Mouse (Mus musculus): ENCODE results near the gene Npff.

Gene Npff

DNA sequence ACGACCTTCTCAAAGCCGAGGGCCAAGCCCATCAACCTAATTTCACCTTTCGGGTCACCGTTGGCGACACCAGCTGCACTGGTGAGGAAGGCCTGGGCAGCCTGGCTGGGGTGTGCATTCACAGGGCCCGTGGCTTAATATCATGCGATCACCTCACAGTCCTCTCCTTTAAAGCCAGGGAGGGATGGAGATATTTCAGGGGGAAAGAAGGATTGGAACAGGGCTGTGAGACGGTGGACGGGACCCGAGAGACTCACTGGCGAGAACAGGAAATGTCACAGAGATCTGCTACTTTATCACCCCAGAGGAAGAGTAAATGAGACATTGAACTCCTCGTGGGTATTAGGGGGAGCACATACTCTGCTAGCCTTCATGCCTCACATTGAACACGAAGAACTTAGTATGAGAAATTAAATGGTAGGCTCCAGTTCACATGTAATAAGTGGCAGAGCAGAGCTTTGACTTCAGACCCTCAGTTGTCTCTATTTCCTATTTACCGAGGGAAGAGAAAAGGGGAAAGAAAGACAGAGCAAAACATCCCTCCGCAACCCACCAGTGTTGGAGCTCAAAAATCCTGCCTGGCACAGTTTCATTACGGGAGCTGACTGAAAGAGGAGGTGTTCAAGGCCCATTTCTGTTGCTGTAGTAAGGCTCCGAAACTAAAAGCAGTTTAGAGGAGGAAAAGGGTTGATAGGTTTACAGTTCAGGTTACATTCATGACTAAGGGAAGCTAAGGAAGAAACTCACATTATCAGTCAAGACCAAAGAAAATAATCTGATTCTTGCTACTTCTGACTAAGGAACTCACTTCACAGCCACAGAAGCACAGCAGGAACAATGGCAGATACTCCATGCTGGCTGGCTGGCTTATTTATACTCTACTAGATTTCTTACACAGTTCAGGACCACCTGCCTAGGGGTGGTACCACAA is 5.3 kb downstream of the Npff start:
- DNase-seq = peak; percentile 56

- no peak for DNase-seq
Measured at GRCm38 (mm10) chr15:102518859-102519201, 5.9 kb downstream of the Npff start.

- DNase-seq = peak; percentile 99
Measured at GRCm38 (mm10) chr15:102517976-102518858, 6.5 kb downstream of the Npff start, which contains the start of gene Tarbp2. TSS of gene Tarbp2 (plus strand) at chr15:102518192.

- DNase-seq = no peak
Measured at GRCm38 (mm10) chr15:102517631-102517975, 7.1 kb downstream of the Npff start.

DNA sequence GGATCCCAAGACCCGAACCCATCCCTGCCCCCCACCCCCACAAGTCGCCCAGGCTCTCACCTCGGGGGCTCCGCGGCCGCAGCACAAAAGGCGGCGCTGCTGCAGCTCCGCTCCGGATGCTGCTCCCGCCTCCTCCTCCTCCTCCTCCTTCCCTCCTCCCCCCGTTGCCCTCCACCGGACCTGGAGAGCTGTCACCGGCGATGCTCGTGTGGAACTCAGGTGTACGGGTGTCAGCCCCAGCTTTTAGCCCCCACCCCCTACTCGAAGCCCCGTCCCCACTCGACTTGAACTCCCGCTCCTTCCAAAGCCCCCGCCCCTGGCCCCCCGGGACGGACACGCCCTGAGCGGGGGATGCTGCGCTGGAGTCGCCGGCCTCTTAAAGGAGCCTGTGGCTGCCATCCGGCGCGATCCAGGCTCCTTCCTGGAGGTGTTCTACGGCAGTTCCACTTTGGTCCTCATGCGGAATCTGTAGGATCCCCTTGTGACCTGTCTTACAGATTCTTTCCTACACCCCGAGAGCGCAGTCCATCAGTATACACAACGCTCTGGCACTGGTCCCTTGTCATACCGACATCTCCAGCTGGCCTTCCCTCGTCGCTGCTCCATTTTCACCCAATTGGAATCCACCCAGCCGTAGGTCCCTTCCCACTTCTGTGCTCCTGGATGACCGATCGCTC is 7.9 kb downstream of the Npff start, which contains the start of gene Map3k12:
Map3k12 (minus strand) TSS at position 337 of the 677 bp plus-strand sequence.
- peak; percentile 83 for DNase-seq

GRCm38 (mm10) chr15:102516293-102516692 is 8.4 kb downstream of the Npff start:
- DNase-seq = peak; percentile 68

GRCm38 (mm10) chr15:102515791-102516190 is 9.0 kb downstream of the Npff start:
- DNase-seq = no peak

GRCm38 (mm10) chr15:102515261-102515660 is 9.5 kb downstream of the Npff start:
- no peak for DNase-seq

GRCm38 (mm10) chr15:102513004-102513403 is 11.7 kb downstream of the Npff start:
- DNase-seq = no peak

GRCm38 (mm10) chr15:102512471-102512870 is 12.3 kb downstream of the Npff start:
- DNase-seq = no peak

DNA sequence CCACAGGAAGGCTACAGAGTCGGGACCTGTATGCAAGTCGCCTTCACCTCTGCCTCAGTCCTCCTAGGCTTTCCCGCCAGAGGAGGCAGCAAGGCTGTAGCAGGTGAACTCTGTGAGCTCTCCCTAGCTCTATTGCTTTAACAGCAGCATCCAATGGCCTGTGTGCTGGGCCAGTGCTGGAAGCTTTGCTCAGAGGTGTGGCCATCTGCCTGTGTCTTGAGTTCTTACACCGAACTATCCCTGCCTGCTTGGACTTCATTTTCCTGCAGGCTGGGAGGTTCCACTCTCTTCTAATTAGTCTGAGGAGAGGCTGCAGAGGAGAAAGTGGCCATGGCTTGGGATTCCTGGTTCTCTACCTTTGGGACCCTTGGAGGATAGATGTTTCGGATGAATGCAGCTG is 12.7 kb downstream of the Npff start:
- DNase-seq = no peak

DNA sequence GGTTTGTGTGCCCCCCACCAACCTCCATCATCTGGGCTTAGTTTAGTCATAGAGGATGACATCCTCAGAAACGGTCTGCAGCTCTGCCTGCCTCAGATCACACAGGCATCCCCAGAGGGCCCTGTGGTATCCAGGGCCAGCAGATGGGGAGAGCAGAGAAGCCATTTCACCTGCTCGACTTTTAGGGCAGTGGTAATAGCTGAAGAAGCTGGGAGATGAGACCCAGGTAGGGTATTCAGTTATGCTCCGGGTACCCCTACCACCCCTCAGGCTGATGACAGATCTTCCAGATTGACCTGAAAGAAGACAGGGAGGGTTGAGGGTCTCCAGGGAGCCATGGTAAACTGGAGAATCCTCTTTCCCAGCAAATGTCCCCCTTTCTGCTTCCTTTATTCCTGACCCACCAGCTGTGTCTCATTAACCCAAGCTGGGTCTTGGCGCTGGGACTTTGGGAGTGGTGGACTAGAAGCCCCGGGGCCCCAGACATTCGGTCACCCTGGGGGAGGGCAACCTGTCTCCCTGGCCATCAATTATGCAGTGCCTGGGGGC is 13.4 kb downstream of the Npff start:
- peak; percentile 32 for DNase-seq

DNA sequence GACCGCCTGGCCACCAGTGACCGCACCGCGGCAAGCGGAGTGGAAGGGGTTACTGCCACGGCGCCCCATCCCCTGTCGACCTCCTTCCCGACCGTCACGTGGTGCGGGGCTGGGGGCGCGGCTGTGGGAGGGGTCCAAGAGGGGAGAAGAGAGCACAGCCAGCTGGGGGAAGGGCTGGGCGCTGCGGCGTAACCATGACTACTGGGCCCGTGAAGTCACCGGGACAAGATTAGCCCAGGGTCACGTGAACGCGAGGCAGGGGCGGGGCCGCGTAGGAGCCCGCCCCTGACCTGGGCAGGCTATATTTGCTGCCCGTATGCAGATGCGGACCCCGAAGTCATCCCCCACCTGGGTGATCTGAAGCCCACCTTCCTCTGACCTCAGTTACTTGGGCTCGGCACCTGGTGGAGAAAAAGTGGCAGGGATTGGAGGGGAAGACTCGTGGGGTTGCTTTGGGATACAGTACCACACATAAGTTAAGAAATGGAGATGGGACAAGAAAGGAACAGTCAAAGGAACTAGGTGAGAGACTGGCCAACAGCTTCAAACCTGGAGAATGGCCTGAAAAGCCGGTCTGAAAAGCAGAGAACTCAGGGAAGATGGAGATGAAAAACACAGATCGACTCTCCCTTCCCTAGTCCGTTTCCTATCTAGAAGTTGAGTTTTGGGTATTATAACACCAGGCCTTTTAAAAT is 14.0 kb downstream of the Npff start:
- DNase-seq = peak; percentile 74

GRCm38 (mm10) chr15:102510110-102510509 is 14.6 kb downstream of the Npff start:
- peak; percentile 30 for DNase-seq

GRCm38 (mm10) chr15:102508336-102508735 is 16.4 kb downstream of the Npff start:
- peak; percentile 10 for DNase-seq

DNA sequence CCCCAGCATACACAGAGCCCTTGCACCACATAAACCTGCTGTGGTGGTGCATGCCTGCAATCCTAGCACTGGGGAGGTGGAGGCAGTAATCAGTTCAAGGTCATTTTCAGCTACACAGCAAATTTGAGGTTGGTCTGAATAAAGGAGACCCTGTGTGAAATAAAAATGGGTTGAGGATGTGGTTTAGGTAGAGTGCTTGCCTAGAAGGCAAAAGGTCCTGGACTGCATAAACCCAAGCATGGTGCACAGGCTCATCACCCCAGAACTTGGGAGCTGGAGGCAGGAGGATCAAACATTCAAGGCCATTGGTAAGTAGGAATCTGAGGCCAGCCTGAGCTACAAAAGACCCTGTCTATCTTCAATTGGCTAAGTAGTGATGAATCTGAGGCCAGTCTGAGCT is 17.2 kb downstream of the Npff start:
- DNase-seq = no peak

DNA sequence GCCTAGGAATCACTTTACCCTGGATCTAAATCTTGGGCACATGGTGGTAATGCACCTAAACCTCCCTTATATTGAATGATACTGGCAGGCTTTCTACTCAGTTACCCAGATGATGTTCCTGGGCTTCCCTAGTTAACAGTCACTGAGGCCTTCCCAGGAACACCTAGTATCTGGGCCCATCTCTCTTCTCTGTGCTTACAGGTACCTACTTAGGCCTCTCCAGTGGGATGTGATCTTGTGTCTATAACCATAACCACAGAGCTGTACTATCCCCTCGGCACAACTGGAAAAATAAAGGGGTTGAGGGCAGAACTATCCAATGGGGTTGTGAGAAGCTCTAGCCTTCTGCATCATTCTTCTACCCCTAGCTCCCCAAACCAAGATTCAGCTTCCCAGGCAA is 17.9 kb downstream of the Npff start:
- no peak for DNase-seq

GRCm38 (mm10) chr15:102506464-102506830 is 18.3 kb downstream of the Npff start:
- DNase-seq = no peak

- DNase-seq = no peak
Measured at GRCm38 (mm10) chr15:102505770-102506463, 18.8 kb downstream of the Npff start.

GRCm38 (mm10) chr15:102505073-102505769 is 19.5 kb downstream of the Npff start:
- peak; percentile 10 for DNase-seq

All from cerebellum, adult 8-10 months (tissue).